Mouse (Mus musculus) erythroblast, embryonic 14.5 days (primary cell): ENCODE data around the gene Bdh1. TPM values are rescaled to one million over a fixed set of nuclear protein-coding genes. Genes with fewer than 3 reads are reported as not detected.
"Not testable (repeated sequence)": the region's sequence is repeated elsewhere in the genome, so short reads cannot be mapped to it uniquely, and the experiment has no call there.

ENCODE experiments used
- H3K27me3 ChIP-seq: 2 replicates; pipeline ENCODE4 v1.6.1; 2012; ENCODE audit warnings: inconsistent platforms; ENCODE audit not compliant: control insufficient read depth
- H3K36me3 ChIP-seq: 2 replicates; pipeline ENCODE4 v1.6.1; 2012; ENCODE audit warnings: mild to moderate bottlenecking, inconsistent platforms; ENCODE audit not compliant: control insufficient read depth
- H3K4me1 ChIP-seq: 2 replicates; pipeline ENCODE4 v1.6.1; 2012; ENCODE audit warnings: inconsistent platforms; ENCODE audit not compliant: control insufficient read depth
- H3K4me3 ChIP-seq: replicated peaks from 2 replicates; pipeline ENCODE3; 2012; ENCODE audit warnings: moderate library complexity, mild to moderate bottlenecking, inconsistent platforms
- H3K9me3 ChIP-seq: 2 replicates; pipeline ENCODE4 v1.6.1; 2012; ENCODE audit warnings: low read length, inconsistent platforms, mixed read lengths; ENCODE audit not compliant: control insufficient read depth
- GATA1 ChIP-seq: IDR thresholded peaks from 2 replicates; pipeline ENCODE4 v1.6.1; 2012; ENCODE audit warnings: low read length, inconsistent platforms, mixed read lengths
- TAL1 ChIP-seq: IDR thresholded peaks from 3 replicates; pipeline ENCODE4 v1.6.1; 2012; ENCODE audit warnings: low read length, inconsistent platforms, mixed read lengths
- polyA plus RNA-seq: library from polyadenylated mRNA; stranded (reverse); fragments of >175 nt; gene quantifications from 2 replicates; pipeline ENCODE4 v1.2.3, GENCODE M21; 2012

Bdh1 gene
- 0.19 and 0.70 TPM in 2 replicates for polyA plus RNA-seq

GRCm38 (mm10) chr16:31422000-31422399 lies at the start of gene Bdh1:
Gene Bdh1 (plus strand): TSS chr16:31422280.
- H3K9me3 ChIP-seq, result no peaks in the 10 kb centered on the region
- peaks cover 18% of the 10 kb centered on the region for H3K4me1 ChIP-seq
- no peaks in the 10 kb centered on the region for H3K36me3 ChIP-seq
- H3K27me3 ChIP-seq, result peaks cover 4% of the 10 kb centered on the region
- H3K4me3 ChIP-seq, result peak within 1 kb of the TSS; percentile 44
- no peak for TF ChIP-seq TAL1

GRCm38 (mm10) chr16:31372316-31372715 lies 49.8 kb upstream of the Bdh1 start:
- H3K9me3 ChIP-seq, result not testable (repeated sequence)

GRCm38 (mm10) chr16:31375877-31376582 lies 46.0 kb upstream of the Bdh1 start:
- not testable (repeated sequence) for H3K36me3 ChIP-seq, H3K4me3 ChIP-seq, H3K4me1 ChIP-seq, H3K27me3 ChIP-seq, H3K9me3 ChIP-seq

More at GRCm38 (mm10) chr16:31372316-31372715, 49.8 kb upstream of the Bdh1 start:
- H3K4me3 ChIP-seq, H3K27me3 ChIP-seq, H3K4me1 ChIP-seq, H3K36me3 ChIP-seq: not testable (repeated sequence)

GRCm38 (mm10) chr16:31388269-31388668 lies 33.8 kb upstream of the Bdh1 start:
- not testable (repeated sequence) for H3K9me3 ChIP-seq, H3K36me3 ChIP-seq

GRCm38 (mm10) chr16:31399231-31399630 lies 22.8 kb upstream of the Bdh1 start:
- no peaks in the 10 kb centered on the region for H3K4me1 ChIP-seq
- no peak overlapping the region for H3K4me3 ChIP-seq
- H3K9me3 ChIP-seq, result 0 out of 2 replicates have a peak, but pooled peaks cover 2% of the 10 kb centered on the region
- no peaks in the 10 kb centered on the region for H3K27me3 ChIP-seq
- TF ChIP-seq GATA1 (no peak), TAL1 (no peak)
- no peaks in the 10 kb centered on the region for H3K36me3 ChIP-seq

More at GRCm38 (mm10) chr16:31388269-31388668, 33.8 kb upstream of the Bdh1 start:
- not testable (repeated sequence) for H3K4me1 ChIP-seq, H3K4me3 ChIP-seq, H3K27me3 ChIP-seq

- TF ChIP-seq TAL1, result no peak
- no peak for TF ChIP-seq GATA1
- no peaks in the 10 kb centered on the region for H3K4me1 ChIP-seq
- no peak overlapping the region for H3K4me3 ChIP-seq
- no peaks in the 10 kb centered on the region for H3K36me3 ChIP-seq
- 0 out of 2 replicates have a peak, but pooled peaks cover 2% of the 10 kb centered on the region for H3K9me3 ChIP-seq
- no peaks in the 10 kb centered on the region for H3K27me3 ChIP-seq
These were observed 21.0 kb upstream of the Bdh1 start for GRCm38 (mm10) chr16:31400908-31401692.

- no peaks in the 10 kb centered on the region for H3K36me3 ChIP-seq
- TF ChIP-seq TAL1 (no peak), GATA1 (no peak)
- H3K4me3 ChIP-seq, result no peak overlapping the region
- H3K9me3 ChIP-seq, result 0 out of 2 replicates have a peak, but pooled peaks cover 2% of the 10 kb centered on the region
- no peaks in the 10 kb centered on the region for H3K27me3 ChIP-seq
- no peaks in the 10 kb centered on the region for H3K4me1 ChIP-seq
These were observed 20.0 kb upstream of the Bdh1 start for GRCm38 (mm10) chr16:31402096-31402495.

- Histone ChIP-seq H3K27me3 (no peaks in the 10 kb centered on the region), H3K4me3 (no peak overlapping the region), H3K4me1 (no peaks in the 10 kb centered on the region), H3K36me3 (no peaks in the 10 kb centered on the region), H3K9me3 (no peaks in the 10 kb centered on the region)
- TF ChIP-seq GATA1, result no peak
- no peak for TF ChIP-seq TAL1
These were observed 18.1 kb upstream of the Bdh1 start for GRCm38 (mm10) chr16:31403971-31404370.

GRCm38 (mm10) chr16:31405040-31405439 lies 17.0 kb upstream of the Bdh1 start:
- no peaks in the 10 kb centered on the region for H3K9me3 ChIP-seq
- no peaks in the 10 kb centered on the region for H3K36me3 ChIP-seq
- no peaks in the 10 kb centered on the region for H3K4me1 ChIP-seq
- H3K4me3 ChIP-seq, result no peak overlapping the region
- H3K27me3 ChIP-seq, result no peaks in the 10 kb centered on the region
- TF ChIP-seq GATA1, result no peak
- TF ChIP-seq TAL1, result no peak

- TF ChIP-seq TAL1, result no peak
- TF ChIP-seq GATA1, result no peak
- H3K36me3 ChIP-seq, result no peaks in the 10 kb centered on the region
- no peaks in the 10 kb centered on the region for H3K4me1 ChIP-seq
- no peak overlapping the region for H3K4me3 ChIP-seq
- no peaks in the 10 kb centered on the region for H3K9me3 ChIP-seq
- H3K27me3 ChIP-seq, result no peaks in the 10 kb centered on the region
These were observed 14.2 kb upstream of the Bdh1 start for GRCm38 (mm10) chr16:31407872-31408271.
